Mouse (Mus musculus): ENCODE data around the gene Tnrc6c.

Tnrc6c gene

DNA sequence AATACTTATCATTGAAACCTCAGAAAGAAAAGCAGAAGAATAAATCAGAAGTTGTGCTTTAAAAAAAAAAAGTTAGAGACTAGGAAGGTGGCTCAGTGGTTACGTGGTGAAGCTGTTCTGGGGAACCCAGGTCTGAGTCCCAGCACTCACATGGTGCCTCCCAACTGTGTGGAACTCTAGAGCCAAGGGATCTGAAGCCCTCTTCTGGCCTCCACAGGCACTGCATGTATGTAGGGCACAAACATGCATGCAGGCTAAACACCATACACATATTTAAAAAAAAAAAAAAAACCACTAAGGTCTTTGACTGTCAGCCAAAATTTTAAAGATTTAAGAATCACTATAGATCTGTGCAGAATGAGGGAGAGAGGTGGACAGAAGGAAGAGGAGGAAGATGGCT is 20.4 kb downstream of the Tnrc6c start:
- DNase-seq (ENCODE audit: low spot score in 2 of 2): peak in 1 of 2 experiments; percentile 32

DNA sequence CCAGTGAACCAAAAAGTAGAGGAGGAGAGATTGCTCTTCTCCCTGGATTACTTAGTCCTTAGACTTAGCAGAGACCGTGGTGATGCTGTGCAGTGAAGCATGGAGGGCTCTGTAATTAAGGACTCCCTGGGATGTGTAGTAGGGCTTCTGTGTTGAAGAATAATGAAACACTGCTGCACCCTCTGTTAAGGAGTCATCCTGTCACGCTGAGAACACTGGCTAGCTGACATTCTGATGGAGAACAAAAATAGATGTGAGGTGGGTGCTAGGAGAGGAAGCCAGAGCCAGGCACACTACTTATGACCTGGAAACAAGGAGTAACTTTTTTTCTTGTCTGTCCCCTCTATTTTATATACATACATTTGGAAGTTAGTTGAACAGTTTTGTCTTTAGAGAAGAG is 22.6 kb downstream of the Tnrc6c start:
- DNase-seq (ENCODE audit: low spot score in 2 of 2): no peak

GRCm38 (mm10) chr11:117677111-117677510 is 23.0 kb downstream of the Tnrc6c start:
- no peak for DNase-seq (ENCODE audit: low spot score in 2 of 2)

GRCm38 (mm10) chr11:117677594-117677993 is 23.5 kb downstream of the Tnrc6c start:
- DNase-seq (ENCODE audit: low spot score in 2 of 2): no peak

- no peak for DNase-seq (ENCODE audit: low spot score in 2 of 2)
These were observed 24.1 kb downstream of the Tnrc6c start for GRCm38 (mm10) chr11:117678155-117678554.

- DNase-seq (ENCODE audit: low spot score in 2 of 2): no peak
These were observed 24.7 kb downstream of the Tnrc6c start for GRCm38 (mm10) chr11:117678740-117679139.

GRCm38 (mm10) chr11:117684640-117685039 is 30.6 kb downstream of the Tnrc6c start:
- no peak for DNase-seq (ENCODE audit: low spot score in 2 of 2)

DNA sequence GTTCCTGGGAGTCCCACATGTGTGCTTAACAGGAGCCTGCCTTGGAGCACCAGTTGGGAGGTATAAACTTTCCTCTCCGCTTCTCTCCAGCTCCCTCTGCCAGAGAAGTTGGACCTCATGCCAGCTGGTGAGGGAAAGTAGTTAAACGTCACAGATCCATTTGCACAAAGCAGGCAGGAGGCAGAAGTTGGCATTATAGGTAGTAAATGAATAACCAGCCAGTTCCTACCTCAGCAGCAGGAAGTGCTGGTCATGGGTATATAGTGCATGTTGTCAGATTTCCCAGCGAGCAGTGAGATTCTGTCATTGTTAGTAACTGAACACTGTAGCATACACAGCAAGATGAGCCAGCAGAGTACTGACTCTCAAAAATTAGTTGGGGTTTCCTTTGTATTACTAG is 31.4 kb downstream of the Tnrc6c start:
- no peak for DNase-seq (ENCODE audit: low spot score in 2 of 2)

DNA sequence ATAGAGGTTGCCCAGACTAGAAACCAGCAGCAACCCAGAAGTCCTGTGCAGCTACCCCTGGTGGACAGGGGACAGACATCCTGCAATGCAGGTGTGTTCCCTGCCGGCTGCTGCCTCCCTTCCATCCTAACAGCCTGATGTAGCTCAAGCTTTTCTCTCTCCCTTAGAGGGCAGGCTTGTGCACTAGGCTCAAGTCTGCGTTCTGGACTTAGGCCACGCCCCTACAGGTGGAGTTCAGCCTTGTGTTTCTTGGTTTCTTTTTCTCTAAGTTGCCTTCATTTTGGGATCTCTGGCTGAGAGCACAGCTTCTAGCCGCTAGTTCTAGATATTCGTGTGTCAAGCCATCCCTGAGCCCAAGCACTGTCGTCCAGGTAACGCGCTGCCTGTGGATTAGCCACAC is 31.9 kb downstream of the Tnrc6c start:
- DNase-seq (ENCODE audit: low spot score in 2 of 2): peak in 1 of 2 experiments; percentile 35

DNA sequence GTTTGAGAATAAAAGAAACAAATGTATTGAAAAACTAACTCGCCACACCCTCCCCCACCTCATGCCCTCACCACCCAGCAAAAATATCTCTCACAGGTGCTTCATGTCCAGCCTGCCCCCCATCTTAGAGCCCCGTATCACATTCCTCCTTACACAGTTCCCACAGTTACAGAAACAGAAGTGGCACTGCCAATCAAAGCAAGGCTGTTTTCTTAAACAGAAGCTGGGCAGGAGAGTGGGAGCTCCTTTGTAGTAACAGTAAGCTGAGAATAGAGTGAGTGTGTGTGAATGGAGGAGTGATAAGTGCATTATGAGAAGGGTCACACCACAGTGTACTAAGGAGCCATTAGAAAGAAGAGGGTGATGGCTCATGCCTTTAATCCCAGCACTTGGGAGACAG is 34.5 kb downstream of the Tnrc6c start:
- no peak for DNase-seq (ENCODE audit: low spot score in 2 of 2)

GRCm38 (mm10) chr11:117691311-117691710 is 37.2 kb downstream of the Tnrc6c start:
- no peak for DNase-seq (ENCODE audit: low spot score in 2 of 2)

GRCm38 (mm10) chr11:117694050-117694449 is 40.0 kb downstream of the Tnrc6c start:
- no peak for DNase-seq (ENCODE audit: low spot score in 2 of 2)

- DNase-seq (ENCODE audit: low spot score in 2 of 2): no peak
These were observed 42.5 kb downstream of the Tnrc6c start for GRCm38 (mm10) chr11:117696585-117696984.

GRCm38 (mm10) chr11:117700871-117701270 is 46.8 kb downstream of the Tnrc6c start:
- no peak for DNase-seq (ENCODE audit: low spot score in 2 of 2)

- DNase-seq (ENCODE audit: low spot score in 2 of 2): no peak
These were observed 52.2 kb downstream of the Tnrc6c start for GRCm38 (mm10) chr11:117706267-117706666.

DNA sequence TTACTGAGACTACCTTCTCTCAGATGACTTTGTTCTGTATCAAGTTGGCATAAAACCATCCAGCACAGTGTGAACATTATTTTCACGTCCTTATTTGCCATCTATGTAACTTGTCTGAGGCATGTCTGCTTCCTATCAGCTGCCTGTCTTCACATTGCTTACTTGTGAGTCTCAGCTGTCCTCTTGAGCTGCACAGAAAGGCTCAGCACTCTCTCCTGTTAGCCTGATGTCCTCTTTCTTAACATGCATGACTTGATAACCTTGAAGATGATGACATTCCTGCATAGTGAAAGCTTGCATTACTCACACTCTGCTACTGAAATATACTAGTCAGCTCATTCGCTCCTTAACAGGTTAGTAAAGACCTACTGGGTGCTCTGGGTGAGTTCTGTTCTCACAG is 53.1 kb downstream of the Tnrc6c start:
- no peak for DNase-seq (ENCODE audit: low spot score in 2 of 2)

DNA sequence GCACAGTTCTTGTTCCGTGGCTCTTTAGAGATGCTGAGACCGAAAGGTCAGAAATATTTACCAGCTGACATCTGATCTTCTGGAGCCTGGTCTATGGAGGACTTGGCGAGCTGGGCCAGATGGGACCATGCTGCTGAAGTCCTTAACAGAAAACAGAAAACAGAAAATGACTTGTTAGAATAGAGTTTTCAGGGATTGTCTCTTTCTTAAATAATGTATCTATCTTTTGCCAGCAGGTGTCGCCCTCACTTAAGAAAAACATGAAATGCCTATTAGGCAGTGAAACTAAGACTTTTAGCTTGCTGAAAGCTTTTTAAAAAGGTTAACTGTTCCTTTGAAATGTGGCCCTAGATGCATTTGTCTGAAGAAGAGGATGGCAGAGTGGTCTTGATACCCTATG is 55.2 kb downstream of the Tnrc6c start:
- DNase-seq (ENCODE audit: low spot score in 2 of 2): peak; percentile 69 to 84

DNA sequence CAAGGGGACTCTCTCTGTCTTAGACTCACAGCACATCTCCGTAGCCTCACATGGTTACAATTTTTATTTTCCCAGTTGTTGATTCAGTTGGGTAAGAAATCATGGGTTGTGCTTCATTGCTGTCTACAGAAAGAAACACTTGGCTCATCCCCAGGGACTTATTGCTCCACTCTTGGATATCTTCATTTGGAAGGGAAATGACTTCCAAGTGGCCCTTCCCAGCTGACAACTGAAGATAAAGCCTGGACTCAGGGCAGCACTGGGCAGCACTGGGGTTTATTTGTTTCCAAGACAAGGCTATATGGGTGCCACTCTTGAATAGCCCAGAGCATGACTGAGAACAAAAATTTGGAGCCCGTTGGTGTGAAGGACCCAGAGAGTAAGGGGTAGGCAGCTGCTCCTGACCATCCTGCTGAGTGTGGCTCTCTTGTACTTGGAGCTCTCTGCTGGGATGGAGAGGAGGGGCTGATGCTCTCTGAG is 56.8 kb downstream of the Tnrc6c start:
- no peak for DNase-seq (ENCODE audit: low spot score in 2 of 2)

GRCm38 (mm10) chr11:117712065-117712464 is 58.0 kb downstream of the Tnrc6c start:
- no peak for DNase-seq (ENCODE audit: low spot score in 2 of 2)

DNA sequence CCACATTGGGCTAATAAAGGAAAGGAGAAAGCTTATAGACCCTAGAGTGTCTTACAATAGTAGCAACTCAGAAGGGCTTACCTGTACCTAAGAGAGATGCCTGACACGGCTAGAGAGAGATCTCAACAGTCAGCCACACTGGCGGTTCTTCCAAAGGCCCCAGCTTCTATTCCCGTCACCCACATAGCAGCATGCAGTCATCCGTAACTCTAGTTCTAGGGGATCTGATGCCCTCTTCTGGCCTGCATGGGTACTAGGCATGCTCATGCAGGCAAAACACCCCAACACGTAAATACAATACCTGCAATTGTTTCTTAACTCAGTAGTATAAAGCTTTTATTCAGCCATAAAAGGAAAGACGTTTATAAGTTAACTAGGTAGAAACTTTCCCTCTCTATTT is 59.3 kb downstream of the Tnrc6c start:
- no peak for DNase-seq (ENCODE audit: low spot score in 2 of 2)

DNA sequence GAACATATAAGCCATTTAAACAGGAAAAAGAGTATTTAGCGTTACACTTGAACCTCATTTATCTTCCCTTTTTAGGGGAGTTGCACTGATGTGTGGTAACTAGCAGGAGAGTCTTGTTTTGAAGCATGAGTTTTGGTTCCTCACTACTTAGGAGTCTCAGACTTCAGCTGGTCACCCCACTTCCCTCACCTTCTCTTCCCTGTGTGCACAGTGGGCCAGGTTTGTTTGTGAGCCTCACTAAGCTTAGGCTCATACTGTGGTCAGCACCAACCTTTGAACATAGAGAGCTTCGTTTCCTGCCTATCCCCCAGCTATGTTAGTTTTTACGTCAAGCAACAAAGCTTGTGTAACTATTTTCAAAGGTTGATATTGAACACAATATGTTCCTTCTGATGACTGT is 64.7 kb downstream of the Tnrc6c start:
- no peak for DNase-seq (ENCODE audit: low spot score in 2 of 2)

DNA sequence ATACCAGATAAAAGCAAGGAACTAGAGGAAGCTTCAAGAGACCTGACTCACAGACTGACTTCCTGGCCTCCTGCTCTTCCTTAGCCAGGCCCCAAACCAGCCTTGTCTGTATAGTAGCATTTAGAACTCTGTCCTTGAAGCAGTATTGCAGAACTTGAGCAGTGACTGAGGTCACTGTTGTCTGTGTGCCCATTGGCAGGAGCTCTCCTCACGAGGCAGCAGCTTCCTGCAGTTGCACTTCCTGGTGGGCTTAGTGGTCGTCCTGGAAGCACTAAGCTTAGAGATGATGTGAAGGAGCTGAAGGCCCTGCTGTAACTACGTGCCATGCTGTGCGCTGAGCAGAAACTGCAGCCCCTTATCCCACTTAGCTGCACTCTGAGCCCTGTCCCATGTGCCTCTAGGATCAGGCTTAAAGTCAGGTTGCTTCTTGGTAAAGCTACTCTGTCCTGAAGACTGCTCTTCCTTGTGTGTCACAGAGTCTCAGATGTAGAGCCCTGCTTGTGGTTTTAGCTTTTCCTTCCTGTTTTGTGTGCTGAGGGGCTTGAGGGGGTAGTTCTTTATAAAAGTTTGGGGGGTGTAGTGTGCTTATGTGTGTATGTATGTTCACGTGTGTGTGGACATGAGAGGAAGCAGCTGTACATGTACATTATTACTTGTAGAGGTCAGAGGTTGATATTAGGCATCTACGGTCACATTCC is 70.7 kb downstream of the Tnrc6c start:
- no peak for DNase-seq (ENCODE audit: low spot score in 2 of 2)

GRCm38 (mm10) chr11:117727031-117727430 is 72.9 kb downstream of the Tnrc6c start:
- no peak for DNase-seq (ENCODE audit: low spot score in 2 of 2)

DNA sequence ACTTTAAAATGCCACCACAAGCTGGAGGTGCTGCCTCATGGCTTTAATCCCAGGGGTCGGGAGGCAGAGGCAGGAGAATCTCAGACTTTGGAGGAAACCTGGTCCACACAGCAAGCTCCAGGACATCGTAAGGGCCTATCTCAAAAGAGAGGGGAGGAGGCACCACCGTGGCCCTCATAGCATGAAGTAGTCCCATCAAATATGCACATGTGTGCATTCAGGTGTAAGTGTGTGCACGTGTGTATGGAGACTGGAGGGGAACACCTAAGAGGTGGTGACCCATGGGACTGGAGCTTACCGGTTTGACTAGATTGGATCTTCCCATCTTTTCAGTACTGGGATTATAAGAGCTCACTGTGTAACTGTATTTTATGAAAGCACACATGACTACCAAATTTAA is 74.2 kb downstream of the Tnrc6c start:
- no peak for DNase-seq (ENCODE audit: low spot score in 2 of 2)

Measured in spleen, postnatal 10 days (tissue).